Mouse (Mus musculus) kidney, adult 2 months (tissue): ENCODE results near the gene Tmem131. TPM values are rescaled to one million over a fixed set of nuclear protein-coding genes. Genes with fewer than 3 reads are reported as not detected.
A peak's percentile ranks its signal among the peaks of the same experiment; 100 is the strongest.

Experiments used
- DNase-seq: peaks from one replicate; pipeline ENCODE4 v3.0.0; 2021
- H3K27ac ChIP-seq: fragments of 200-500 bp; 2 replicates; pipeline ENCODE4 v1.5.1; 2012; ENCODE audit warnings: low read depth, low read length, control low read depth, inconsistent platforms; ENCODE audit not compliant: insufficient read depth
- H3K27me3 ChIP-seq: fragments of 200-500 bp; replicated peaks from 2 replicates; pipeline ENCODE4 v1.6.1; 2012; ENCODE audit warnings: mild to moderate bottlenecking, moderate library complexity, low read length, inconsistent platforms; ENCODE audit not compliant: control insufficient read depth, insufficient read depth
- H3K36me3 ChIP-seq: fragments of 200-500 bp; 2 replicates; pipeline ENCODE4 v1.6.1; 2012; ENCODE audit warnings: mild to moderate bottlenecking, moderate library complexity, low read length, inconsistent platforms; ENCODE audit not compliant: control insufficient read depth, insufficient read depth
- H3K4me1 ChIP-seq: fragments of 200-500 bp; 2 replicates; pipeline ENCODE4 v1.6.1; 2011; ENCODE audit warnings: low read length; ENCODE audit not compliant: control insufficient read depth, insufficient read depth
- H3K4me3 ChIP-seq: fragments of 200-500 bp; 2 replicates; pipeline ENCODE4 v1.5.1; 2011; ENCODE audit warnings: mild to moderate bottlenecking, low read depth, low read length, control low read depth; ENCODE audit not compliant: insufficient read depth
- CTCF ChIP-seq: fragments of 200-500 bp; conservative IDR thresholded peaks from 2 replicates; pipeline ENCODE4 v1.5.1; 2011; ENCODE audit warnings: low read depth, mild to moderate bottlenecking, control low read depth, low read length, moderate library complexity, mixed read lengths; ENCODE audit not compliant: insufficient read depth, insufficient read length
- POLR2A ChIP-seq: fragments of 200-500 bp; IDR thresholded peaks from one replicate; pipeline ENCODE4 v1.6.1; 2011; ENCODE audit warnings: low read depth, low read length, control low read depth
- whole genome bisulfite sequencing: fragments of 180-500 bp; shearing (Covaris S2); methylation state at CpG from one replicate; pipeline ENCODE4 v1.1.7; 2018; 5-methylcytosine and 5-hydroxymethylcytosine counted together
- polyA plus RNA-seq: library from polyadenylated mRNA; depleted of rRNA; stranded (reverse); fragments of >200 nt; gene quantifications from 2 replicates; pipeline ENCODE4 v1.2.3, GENCODE M21; 2012

Gene Tmem131
- polyA plus RNA-seq, 1 experiment: 18.9 TPM

GRCm38 (mm10) chr1:36938348-36938747 lies 5.1 kb downstream of the Tmem131 start:
- WGBS: under 1% methylated on average over 9 of the region's 9 CpGs
- Histone ChIP-seq H3K4me3 (peak overlapping the region; percentile 85), H3K27ac (no peak overlapping the region), H3K27me3 (no peaks in the 10 kb centered on the region; the same call in 1 of the 2 replicates), H3K36me3 (no peaks in the 10 kb centered on the region), H3K4me1 (peaks cover 7% of the 10 kb centered on the region; the same call in 1 of the 2 replicates)
- DNase-seq: no peak
- TF ChIP-seq POLR2A: no peak
- TF ChIP-seq CTCF: no peak

- no peak for DNase-seq
- H3K4me1 ChIP-seq: peaks cover 7% of the 10 kb centered on the region; the same call in 1 of the 2 replicates
- no peaks in the 10 kb centered on the region for H3K36me3 ChIP-seq
- WGBS: 59% methylated on average over 3 of the region's 3 CpGs
- no peak overlapping the region for H3K27ac ChIP-seq
- H3K27me3 ChIP-seq: no peaks in the 10 kb centered on the region; the same call in 1 of the 2 replicates
- TF ChIP-seq POLR2A (no peak), CTCF (no peak)
- no peak overlapping the region for H3K4me3 ChIP-seq
Measured at GRCm38 (mm10) chr1:36937648-36938047, 5.8 kb downstream of the Tmem131 start.

- no peaks in the 10 kb centered on the region for H3K36me3 ChIP-seq
- 49% methylated on average over 2 of the region's 2 CpGs for WGBS
- no peak overlapping the region for H3K27ac ChIP-seq
- H3K4me3 ChIP-seq: no peak overlapping the region
- peaks cover 7% of the 10 kb centered on the region; the same call in 1 of the 2 replicates for H3K4me1 ChIP-seq
- no peaks in the 10 kb centered on the region; the same call in 1 of the 2 replicates for H3K27me3 ChIP-seq
- DNase-seq: no peak
- TF ChIP-seq CTCF: no peak
- TF ChIP-seq POLR2A: no peak
Measured at GRCm38 (mm10) chr1:36937015-36937414, 6.5 kb downstream of the Tmem131 start.

DNA sequence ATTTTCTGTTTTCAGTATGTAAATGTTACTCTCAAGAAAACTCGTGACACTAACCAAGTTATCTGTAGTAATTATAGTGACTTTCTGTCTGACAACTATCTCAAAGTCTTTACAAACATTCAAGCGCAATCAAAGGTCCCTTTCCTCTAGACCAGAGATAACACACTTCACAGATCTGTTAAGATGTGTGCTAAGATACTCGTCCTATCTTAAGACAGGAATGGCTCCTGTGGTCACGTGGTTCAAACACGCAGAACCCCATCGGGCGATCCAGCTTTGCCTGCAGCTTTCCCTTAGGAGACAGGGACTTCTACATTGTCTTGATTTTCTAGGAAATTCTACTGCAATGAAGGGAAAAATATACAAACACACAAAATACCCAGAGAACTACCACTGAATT lies 6.9 kb downstream of the Tmem131 start:
- H3K36me3 ChIP-seq: no peaks in the 10 kb centered on the region
- no peak overlapping the region for H3K4me3 ChIP-seq
- WGBS: 86% methylated on average over 7 of the region's 7 CpGs
- peaks cover 7% of the 10 kb centered on the region; the same call in 1 of the 2 replicates for H3K4me1 ChIP-seq
- no peak overlapping the region for H3K27ac ChIP-seq
- no peaks in the 10 kb centered on the region; the same call in 1 of the 2 replicates for H3K27me3 ChIP-seq
- no peak for DNase-seq
- TF ChIP-seq CTCF (no peak), POLR2A (no peak)

- Histone ChIP-seq H3K4me3 (no peak overlapping the region), H3K27me3 (no peaks in the 10 kb centered on the region; the same call in 1 of the 2 replicates), H3K36me3 (no peaks in the 10 kb centered on the region), H3K27ac (no peak overlapping the region), H3K4me1 (peaks cover 7% of the 10 kb centered on the region; the same call in 1 of the 2 replicates)
- DNase-seq: peak; percentile 27
- TF ChIP-seq POLR2A: no peak
- TF ChIP-seq CTCF: no peak
- 44% methylated on average over 6 of the region's 6 CpGs for whole genome bisulfite sequencing
Measured at GRCm38 (mm10) chr1:36934778-36935177, 8.7 kb downstream of the Tmem131 start.

DNA sequence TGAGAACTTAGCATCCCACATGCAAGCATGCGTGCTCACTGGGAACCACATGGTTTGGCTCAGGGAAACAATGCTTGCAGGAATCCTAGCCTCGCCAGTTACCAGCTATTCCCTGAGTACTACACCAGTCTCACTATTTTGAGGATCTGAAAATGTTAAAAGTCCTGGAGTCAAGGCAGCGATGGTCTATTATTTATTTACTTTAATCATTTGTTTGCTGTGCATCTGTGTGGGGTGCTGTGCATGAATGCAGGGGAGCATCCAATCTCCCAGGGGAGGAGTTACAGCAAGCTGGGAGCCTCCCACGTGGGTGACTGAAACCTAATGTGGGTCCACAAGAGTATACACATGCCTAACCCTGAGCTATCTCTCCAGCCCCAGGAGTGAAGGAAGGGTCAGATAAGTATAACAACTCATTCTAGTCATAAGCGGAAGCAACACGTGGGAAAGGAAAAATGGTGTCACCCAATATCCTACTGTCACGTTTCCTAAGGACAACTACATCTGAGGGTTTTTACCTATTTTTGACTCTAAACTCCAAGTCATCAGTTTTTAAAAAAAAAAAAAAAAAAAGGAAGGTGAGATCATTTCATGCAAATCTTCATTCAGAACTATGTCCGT lies 9.4 kb downstream of the Tmem131 start:
- peaks cover 10% of the 10 kb centered on the region; the same call in 1 of the 2 replicates for H3K4me1 ChIP-seq
- TF ChIP-seq CTCF (no peak), POLR2A (no peak)
- DNase-seq: no peak
- no peaks in the 10 kb centered on the region; the same call in 1 of the 2 replicates for H3K27me3 ChIP-seq
- 61% methylated on average over 8 of the region's 8 CpGs for WGBS
- no peaks in the 10 kb centered on the region for H3K36me3 ChIP-seq
- no peak overlapping the region for H3K27ac ChIP-seq
- H3K4me3 ChIP-seq: no peak overlapping the region

DNA sequence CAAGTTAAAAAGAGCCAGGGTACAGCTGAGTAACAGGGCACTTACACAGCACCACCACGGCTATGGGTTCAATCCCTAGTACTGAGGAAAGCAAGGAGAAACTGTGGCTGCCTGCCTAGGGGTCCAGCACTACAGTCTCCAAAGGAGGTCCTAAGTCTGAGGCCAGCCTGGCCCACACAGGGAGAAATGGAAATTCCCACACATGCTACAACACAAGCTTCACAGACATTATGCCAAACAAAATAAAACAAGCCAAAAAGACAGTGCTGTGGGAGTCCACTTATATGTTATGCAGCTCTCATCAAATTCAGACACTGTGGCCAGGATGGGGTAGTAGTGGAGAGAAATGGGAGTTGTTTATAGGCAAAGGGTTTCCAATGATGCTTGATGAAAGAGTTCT lies 11.2 kb downstream of the Tmem131 start:
- no peaks in the 10 kb centered on the region for H3K36me3 ChIP-seq
- H3K27ac ChIP-seq: no peak overlapping the region
- TF ChIP-seq CTCF (no peak), POLR2A (no peak)
- H3K4me3 ChIP-seq: no peak overlapping the region
- peaks cover 10% of the 10 kb centered on the region; the same call in 1 of the 2 replicates for H3K4me1 ChIP-seq
- WGBS: 90% methylated on average over 1 of the region's 1 CpGs
- no peak for DNase-seq
- no peaks in the 10 kb centered on the region for H3K27me3 ChIP-seq
